Mouse (Mus musculus) heart, embryonic 11.5 days (tissue): Measurements from ENCODE around the gene Igsf8. TPM values are rescaled to one million over a fixed set of nuclear protein-coding genes. Genes with fewer than 3 reads are reported as not detected.

ENCODE experiments used
- ATAC-seq: fragments of 200-750 bp; cut with Nextera tagmentation; replicated peaks from 2 replicates; pipeline ENCODE4 v1.8.0; 2017; ENCODE audit warnings: moderate library complexity; ENCODE audit not compliant: insufficient number of reproducible peaks, low FRiP score, low TSS enrichment
- H3K27ac ChIP-seq: fragments of 300-500 bp; sonication (generic); 2 replicates; pipeline ENCODE4 v1.5.1; 2014; ENCODE audit warnings: mild to moderate bottlenecking, low read depth, low read length
- H3K27me3 ChIP-seq: fragments of 300-500 bp; sonication (generic); 2 replicates; pipeline ENCODE4 v1.6.1; 2014; ENCODE audit warnings: mild to moderate bottlenecking, low read length, mixed read lengths; ENCODE audit not compliant: control insufficient read depth, insufficient read depth
- H3K36me3 ChIP-seq: fragments of 300-500 bp; sonication (generic); 2 replicates; pipeline ENCODE4 v1.6.1; 2014; ENCODE audit warnings: mild to moderate bottlenecking, low read length, moderate library complexity, mixed read lengths; ENCODE audit not compliant: control insufficient read depth, insufficient read depth
- H3K4me1 ChIP-seq: fragments of 300-500 bp; sonication (generic); 2 replicates; pipeline ENCODE4 v1.6.1; 2014; ENCODE audit warnings: low read length; ENCODE audit not compliant: control insufficient read depth, insufficient read depth
- H3K4me2 ChIP-seq: fragments of 300-500 bp; sonication (generic); 2 replicates; pipeline ENCODE4 v1.6.1; 2014; ENCODE audit warnings: mild to moderate bottlenecking, moderate library complexity
- H3K4me3 ChIP-seq: fragments of 300-500 bp; sonication (generic); 2 replicates; pipeline ENCODE4 v1.5.1; 2014; ENCODE audit warnings: low read depth, low read length
- H3K9ac ChIP-seq: fragments of 300-500 bp; sonication (generic); 2 replicates; pipeline ENCODE4 v1.6.1; 2014; ENCODE audit warnings: mild to moderate bottlenecking, low read depth, low read length, moderate library complexity
- H3K9me3 ChIP-seq: fragments of 300-500 bp; sonication (generic); replicated peaks from 2 replicates; pipeline ENCODE4 v1.6.1; 2016; ENCODE audit warnings: low read length; ENCODE audit not compliant: control insufficient read depth
- WGBS: fragments of 180-500 bp; shearing (Covaris S2); extraction: QIAGEN DNeasy Blood & Tissue Kit; methylation state at CpG from one replicate; pipeline ENCODE4 v1.1.7; 2014; ENCODE audit not compliant: insufficient replicate concordance; 5-methylcytosine and 5-hydroxymethylcytosine counted together
- polyA plus RNA-seq: library from polyadenylated mRNA; unstranded; fragments of >200 nt; fragmentation: Nextera tagmentation; extraction: Ambion mirVana; gene quantifications from 2 replicates; pipeline ENCODE4 v1.2.1, GENCODE M21; 2014

Gene Igsf8
- polyA plus RNA-seq, 1 experiment from 2014 or later = 22.8 TPM

DNA sequence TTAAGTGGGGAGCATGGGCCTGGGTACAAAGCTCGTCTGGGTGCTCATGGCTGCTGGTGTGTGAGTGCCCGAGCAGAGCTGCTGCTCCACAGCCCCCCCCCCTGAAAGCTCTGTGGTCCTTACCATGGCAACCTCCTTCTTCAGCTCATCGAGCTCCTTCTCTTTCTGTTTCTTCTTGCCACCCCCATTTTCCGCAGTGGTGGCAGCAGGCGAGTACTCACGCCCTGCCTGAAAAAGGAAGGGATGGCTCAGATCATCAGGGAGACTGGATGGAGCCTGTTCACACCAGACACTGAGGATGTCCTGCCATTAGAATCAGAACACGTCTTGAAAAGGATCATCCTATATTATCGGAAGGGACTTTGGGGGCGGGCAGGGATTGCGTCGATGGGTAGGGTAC is 32.0 kb downstream of the Igsf8 start:
- no peak overlapping the region for H3K4me3 ChIP-seq
- no peak overlapping the region for H3K9ac ChIP-seq
- H3K9me3 ChIP-seq = no peaks in the 10 kb centered on the region
- 79% methylated on average over 11 of the region's 11 CpGs for WGBS
- no peaks in the 10 kb centered on the region for H3K27me3 ChIP-seq
- no peak for ATAC-seq
- peaks cover 25% of the 10 kb centered on the region for H3K4me1 ChIP-seq
- H3K36me3 ChIP-seq = peaks cover 4% of the 10 kb centered on the region; the same call in 1 of the 2 replicates
- no peak overlapping the region for H3K4me2 ChIP-seq
- H3K27ac ChIP-seq = no peak overlapping the region

DNA sequence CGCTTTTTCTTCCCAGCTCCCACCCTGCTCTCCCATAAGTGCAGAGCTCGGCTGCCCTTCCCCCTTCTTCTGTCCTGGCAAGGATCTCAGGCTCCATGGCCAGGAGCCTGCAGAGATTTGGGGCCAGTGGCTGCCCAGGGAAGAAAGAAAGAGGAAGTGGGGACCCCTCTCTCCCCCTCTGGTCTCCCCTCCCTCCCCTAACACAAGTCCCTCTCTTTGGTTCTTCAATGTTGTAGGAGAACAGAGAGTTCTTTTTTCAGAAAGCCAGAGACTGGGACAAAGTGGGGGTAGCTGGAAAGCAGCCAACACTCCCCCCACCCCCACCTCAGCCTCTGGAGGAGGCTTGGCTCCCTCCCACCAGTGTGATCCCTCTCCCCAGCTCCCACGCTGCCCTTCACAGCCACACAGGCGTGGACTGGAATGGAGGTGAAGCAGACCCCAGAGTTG is 34.3 kb downstream of the Igsf8 start:
- no peak overlapping the region for H3K27ac ChIP-seq
- H3K4me1 ChIP-seq = peaks cover 41% of the 10 kb centered on the region
- WGBS = 41% methylated on average over 4 of the region's 4 CpGs

DNA sequence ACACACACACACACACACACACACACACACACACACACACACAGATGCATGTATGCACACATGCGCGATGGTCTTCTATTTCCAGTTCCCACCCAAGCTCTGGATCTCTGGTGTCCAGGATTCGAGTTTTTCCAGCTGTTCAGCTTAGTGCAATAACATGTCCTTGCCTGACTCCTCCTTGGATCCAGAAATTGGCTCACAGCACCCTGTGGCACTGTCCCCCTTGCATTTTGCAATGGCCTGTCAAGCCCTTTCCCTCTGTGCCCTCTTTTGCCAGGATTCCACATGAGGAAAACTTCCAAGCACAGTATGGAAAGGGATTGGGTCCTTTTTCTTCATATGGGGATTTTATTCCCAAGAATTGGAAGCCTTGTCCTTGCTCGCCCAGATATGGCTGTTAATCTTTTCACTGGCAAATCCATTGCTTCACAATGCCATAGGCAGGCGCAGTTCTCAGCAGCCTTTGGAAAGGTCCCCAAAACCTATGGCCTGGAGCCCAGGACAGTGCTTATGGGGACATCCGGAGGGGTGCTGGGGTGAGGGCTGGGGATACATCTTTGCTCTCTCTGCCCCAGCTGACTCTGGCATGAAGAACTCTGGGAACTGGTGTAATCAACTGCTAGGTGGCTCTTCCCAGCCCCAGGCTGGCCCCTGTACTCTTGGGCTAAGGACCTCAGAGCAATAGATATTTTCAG is 35.5 kb downstream of the Igsf8 start:
- H3K4me3 ChIP-seq = peak overlapping the region; percentile 42
- H3K9me3 ChIP-seq = no peaks in the 10 kb centered on the region
- H3K27ac ChIP-seq = peak overlapping the region; percentile 79; the same call in 1 of the 2 replicates
- H3K27me3 ChIP-seq = no peaks in the 10 kb centered on the region
- peak overlapping the region; percentile 75 for H3K9ac ChIP-seq
- H3K36me3 ChIP-seq = no peaks in the 10 kb centered on the region
- peaks cover 46% of the 10 kb centered on the region for H3K4me1 ChIP-seq
- H3K4me2 ChIP-seq = peak overlapping the region; percentile 68
- WGBS = 75% methylated on average over 6 of the region's 6 CpGs
- no peak for ATAC-seq

More for the DNA sequence above, 34.3 kb downstream of the Igsf8 start:
- Histone ChIP-seq H3K9ac (peak overlapping the region; percentile 40), H3K4me3 (no peak overlapping the region), H3K27me3 (no peaks in the 10 kb centered on the region), H3K36me3 (no peaks in the 10 kb centered on the region; the same call in 1 of the 2 replicates), H3K4me2 (peak overlapping the region; percentile 68), H3K9me3 (no peaks in the 10 kb centered on the region)
- ATAC-seq = no peak

DNA sequence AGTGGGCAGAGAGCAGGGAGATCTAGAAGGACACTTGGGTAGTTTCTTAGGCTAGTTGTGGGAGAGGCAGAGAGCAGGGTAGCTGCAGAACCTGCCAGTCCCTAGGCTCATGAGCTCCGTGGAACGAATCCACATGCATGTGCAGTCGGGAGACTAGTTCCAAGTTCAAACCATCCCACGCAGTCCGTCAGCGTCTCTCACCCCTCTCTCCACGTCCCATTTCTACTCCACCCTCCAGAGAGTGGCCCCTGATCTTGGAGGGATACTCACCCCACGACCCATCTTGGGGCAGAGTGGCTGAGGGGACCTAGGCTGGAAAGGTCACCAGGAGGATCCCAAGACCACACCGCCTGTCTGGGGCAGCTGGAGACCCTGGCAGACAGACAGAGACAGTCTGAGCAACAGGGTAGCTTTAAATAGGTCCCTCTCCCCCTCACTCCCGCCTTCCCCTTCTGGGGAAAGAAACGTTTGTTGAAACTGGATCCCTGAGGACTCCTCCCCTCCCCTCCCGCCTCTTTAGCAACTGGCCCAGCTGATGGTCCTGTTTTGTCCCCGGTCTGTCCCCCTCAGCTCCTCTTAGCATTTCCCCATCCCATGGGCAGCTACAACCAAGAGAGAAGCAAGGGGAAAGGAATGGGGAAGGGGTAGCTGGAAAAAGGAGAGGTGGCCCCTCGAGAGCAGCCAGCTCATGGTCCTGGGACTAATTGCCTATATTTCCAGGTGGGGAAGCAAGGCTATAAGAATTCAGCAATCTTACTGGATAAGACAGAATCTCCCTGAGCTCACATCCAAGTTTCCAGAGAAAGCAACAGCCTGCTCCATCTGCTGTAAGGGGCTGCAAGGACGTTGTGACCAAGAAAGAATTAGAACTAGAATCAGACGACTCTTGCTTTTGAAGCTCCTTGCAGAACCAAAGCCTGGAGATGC is 36.4 kb downstream of the Igsf8 start, which contains the start of gene Atp1a2:
Gene Atp1a2 (minus strand): TSS at position 454 of the 927 bp plus-strand sequence.
- H3K9ac ChIP-seq = peak within 1 kb of the TSS; percentile 75
- WGBS = 6% methylated on average over 16 of the region's 16 CpGs
- peak within 1 kb of the TSS; percentile 79 for H3K27ac ChIP-seq
- ATAC-seq = peak; percentile 32; the same call in 1 of the 2 replicates
- H3K4me2 ChIP-seq = peak within 1 kb of the TSS; percentile 68
- no peaks in the 10 kb centered on the region for H3K27me3 ChIP-seq
- peak within 1 kb of the TSS; percentile 42 for H3K4me3 ChIP-seq
- no peaks in the 10 kb centered on the region for H3K9me3 ChIP-seq
- peaks cover 52% of the 10 kb centered on the region for H3K4me1 ChIP-seq
- H3K36me3 ChIP-seq = no peaks in the 10 kb centered on the region

DNA sequence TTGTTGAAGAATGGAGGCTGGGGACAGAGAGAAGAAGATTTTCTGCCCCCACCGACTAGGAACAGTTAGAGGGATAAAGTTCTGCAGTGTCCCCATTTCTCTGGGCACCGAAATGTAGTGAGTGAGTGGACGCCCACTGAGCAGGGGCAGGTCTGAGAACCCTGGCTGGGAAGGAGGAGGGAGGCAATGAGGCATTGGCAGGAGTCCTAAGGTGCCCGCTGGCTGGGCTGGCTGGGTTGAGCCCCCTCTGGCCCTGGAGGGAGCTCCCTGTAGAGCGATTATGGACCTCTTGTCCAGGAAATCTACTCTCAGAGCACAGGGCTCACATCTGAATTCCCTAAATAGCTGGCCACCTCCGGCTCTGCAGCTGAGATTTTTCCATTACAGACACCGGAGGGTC is 38.1 kb downstream of the Igsf8 start:
- H3K27me3 ChIP-seq = no peaks in the 10 kb centered on the region
- WGBS = 34% methylated on average over 7 of the region's 7 CpGs
- H3K4me1 ChIP-seq = peaks cover 56% of the 10 kb centered on the region
- H3K36me3 ChIP-seq = no peaks in the 10 kb centered on the region
- peak overlapping the region; percentile 48 for H3K27ac ChIP-seq
- H3K4me2 ChIP-seq = no peak overlapping the region
- no peaks in the 10 kb centered on the region for H3K9me3 ChIP-seq
- no peak overlapping the region for H3K4me3 ChIP-seq
- no peak for ATAC-seq
- H3K9ac ChIP-seq = no peak overlapping the region

DNA sequence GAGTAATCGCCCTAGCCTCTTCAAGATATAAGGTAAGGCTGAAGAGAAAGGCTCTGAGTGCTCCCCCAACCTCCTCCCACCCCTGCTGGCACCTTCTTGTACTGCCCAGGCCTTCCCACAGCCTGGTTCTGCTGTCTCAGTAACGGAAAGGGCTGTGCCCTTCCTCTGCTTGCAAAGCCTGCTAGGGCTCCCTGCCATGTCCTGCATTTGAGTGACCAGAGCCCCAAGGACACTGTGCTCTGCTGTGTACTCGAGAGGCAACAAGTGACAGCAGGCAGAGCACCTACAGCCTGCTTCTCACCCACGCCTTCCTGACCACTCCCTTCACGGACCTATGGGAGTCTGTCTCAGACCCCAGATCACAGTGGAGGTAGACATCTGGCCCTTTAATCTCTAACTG is 38.8 kb downstream of the Igsf8 start:
- WGBS = 45% methylated on average over 5 of the region's 5 CpGs
- H3K36me3 ChIP-seq = no peaks in the 10 kb centered on the region
- no peaks in the 10 kb centered on the region for H3K9me3 ChIP-seq
- no peaks in the 10 kb centered on the region for H3K27me3 ChIP-seq
- H3K27ac ChIP-seq = peak overlapping the region; percentile 48
- ATAC-seq = no peak
- no peak overlapping the region for H3K4me2 ChIP-seq
- peak overlapping the region; percentile 3; the same call in 1 of the 2 replicates for H3K9ac ChIP-seq
- H3K4me1 ChIP-seq = peaks cover 58% of the 10 kb centered on the region
- H3K4me3 ChIP-seq = no peak overlapping the region

DNA sequence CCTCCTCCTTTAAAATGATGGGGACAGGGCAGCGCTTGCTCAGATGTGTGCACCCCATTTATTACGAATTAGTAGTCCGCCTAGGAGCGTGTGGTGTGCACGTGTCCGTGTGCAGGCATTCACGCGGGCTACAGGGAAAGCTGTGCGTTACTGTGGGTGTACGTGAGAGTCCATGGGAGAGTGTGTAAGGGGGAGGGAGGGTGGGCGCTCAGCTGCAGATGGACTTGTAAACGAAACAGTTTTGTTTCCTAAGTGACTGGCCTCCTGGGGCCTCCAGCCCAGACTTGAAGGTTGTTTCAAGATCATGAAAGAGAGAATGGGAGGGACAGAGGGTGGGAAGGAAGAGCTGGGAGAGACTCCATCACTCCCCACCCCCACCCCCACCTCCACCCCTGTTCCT is 39.7 kb downstream of the Igsf8 start:
- no peak for ATAC-seq
- WGBS = 47% methylated on average over 12 of the region's 12 CpGs
- no peak overlapping the region for H3K27ac ChIP-seq
- H3K9ac ChIP-seq = no peak overlapping the region
- peaks cover 49% of the 10 kb centered on the region for H3K4me1 ChIP-seq
- H3K9me3 ChIP-seq = no peaks in the 10 kb centered on the region
- no peaks in the 10 kb centered on the region for H3K27me3 ChIP-seq
- no peak overlapping the region for H3K4me2 ChIP-seq
- no peaks in the 10 kb centered on the region for H3K36me3 ChIP-seq
- no peak overlapping the region for H3K4me3 ChIP-seq

DNA sequence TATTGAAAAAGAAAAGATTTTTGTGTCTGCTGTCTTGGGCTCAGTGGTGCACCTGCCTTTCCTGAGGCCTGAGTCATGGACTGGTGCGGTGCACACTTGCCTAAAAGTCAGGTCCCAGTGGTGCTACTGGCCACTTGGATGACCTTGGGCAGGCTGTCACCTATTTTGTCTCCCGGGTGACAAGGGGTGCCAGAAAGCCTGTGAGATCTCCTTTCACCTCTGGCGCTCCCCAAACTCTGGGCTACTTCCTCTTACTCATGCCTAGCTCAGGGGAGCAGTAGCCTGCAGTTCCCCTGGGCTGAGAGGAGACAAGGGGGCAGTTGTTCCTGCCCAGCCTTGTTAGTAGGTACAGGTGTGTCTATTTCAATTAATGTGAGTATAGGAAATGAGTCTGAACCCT is 40.9 kb downstream of the Igsf8 start:
- H3K4me2 ChIP-seq = no peak overlapping the region
- no peak overlapping the region for H3K27ac ChIP-seq
- no peak for ATAC-seq
- H3K27me3 ChIP-seq = no peaks in the 10 kb centered on the region
- WGBS = 56% methylated on average over 3 of the region's 3 CpGs
- no peak overlapping the region for H3K9ac ChIP-seq
- no peaks in the 10 kb centered on the region for H3K9me3 ChIP-seq
- no peak overlapping the region for H3K4me3 ChIP-seq
- H3K4me1 ChIP-seq = peaks cover 39% of the 10 kb centered on the region
- no peaks in the 10 kb centered on the region for H3K36me3 ChIP-seq
